8 mouse cellular contexts compared by ENCODE assay signal in genomic region chr1:165844466-165844951, GRCm38 (mm10). TPM values are rescaled to one million over a fixed set of nuclear protein-coding genes. Genes with fewer than 3 reads are reported as not detected.
DNase-seq lines count a peak whose midpoint lies in the region; ATAC-seq lines count a peak whose summit lies in the region.

No protein-coding gene starts in this region.

- peak overlapping the region; percentile 98 for H3K4me2 ChIP-seq in embryonic facial prominence, embryonic 11.5 days (ENCODE audit: low read depth, low read length)
- peak overlapping the region; percentile 99 for H3K4me2 ChIP-seq in hindbrain, embryonic 15.5 days

- H3K4me1 ChIP-seq in embryonic facial prominence, embryonic 11.5 days (ENCODE audit: control insufficient read depth, insufficient read depth, low read length), result peaks cover 4% of the 10 kb centered on the region; the same call in 1 of the 2 replicates
- H3K4me1 ChIP-seq in hindbrain, embryonic 15.5 days (replicated peaks), result peaks cover 26% of the 10 kb centered on the region

- DNase-seq in lung, adult 18-20 months, result peak; percentile 28 to 35
- DNase-seq in lung, postnatal 10 days, result no peak
- peak; percentile 45 for DNase-seq in embryonic facial prominence, embryonic 11.5 days (ENCODE audit: low spot score)
- peak; percentile 69 for DNase-seq in splenic B cell, adult 2 months (ENCODE audit: low read depth, low spot score)
- DNase-seq in urinary bladder, adult 2 months (ENCODE audit: low spot score), result no peak
- no peak for DNase-seq in frontal cortex, postnatal 25 days (ENCODE audit: low spot score in 2 of 2)

- peak; percentile 58; the same call in 1 of the 2 replicates for ATAC-seq in embryonic facial prominence, embryonic 11.5 days (replicated peaks; ENCODE audit: insufficient number of reproducible peaks, low FRiP score, low TSS enrichment, low read depth)
- peak; percentile 63 for ATAC-seq in hindbrain, embryonic 15.5 days (ENCODE audit: low FRiP score, low read depth)

- H3K27me3 ChIP-seq in embryonic facial prominence, embryonic 11.5 days (ENCODE audit: control insufficient read depth, insufficient read depth, low read length), result no peaks in the 10 kb centered on the region
- H3K27me3 ChIP-seq in hindbrain, embryonic 15.5 days, result peaks cover 26% of the 10 kb centered on the region
- no peaks in the 10 kb centered on the region for H3K27me3 ChIP-seq in splenic B cell, adult 2 months (ENCODE audit: control insufficient read depth, insufficient read depth, low read length, poor library complexity, severe bottlenecking)

- no peak overlapping the region for H3K27ac ChIP-seq in embryonic facial prominence, embryonic 11.5 days (replicated peaks; ENCODE audit: low read depth, low read length)
- no peak overlapping the region for H3K27ac ChIP-seq in hindbrain, embryonic 15.5 days (replicated peaks)
- H3K27ac ChIP-seq in macrophage, result no peak overlapping the region

- WGBS in embryonic facial prominence, embryonic 11.5 days, result 1% methylated on average over 19 of the region's 20 CpGs
- WGBS in hindbrain, embryonic 15.5 days, result 4% methylated on average over 18 of the region's 20 CpGs
- 8% methylated on average over 17 of the region's 20 CpGs for WGBS in macrophage (ENCODE audit: missing documents)

- H3K36me3 ChIP-seq in embryonic facial prominence, embryonic 11.5 days (replicated peaks; ENCODE audit: control insufficient read depth, insufficient read depth, low read depth, low read length), result no peaks in the 10 kb centered on the region
- no peaks in the 10 kb centered on the region for H3K36me3 ChIP-seq in hindbrain, embryonic 15.5 days
- no peaks in the 10 kb centered on the region for H3K36me3 ChIP-seq in macrophage (ENCODE audit: inconsistent target)
- no peaks in the 10 kb centered on the region for H3K36me3 ChIP-seq in splenic B cell, adult 2 months (ENCODE audit: control insufficient read depth, insufficient read depth, low read length, poor library complexity, severe bottlenecking)

- H3K9ac ChIP-seq in embryonic facial prominence, embryonic 11.5 days (replicated peaks; ENCODE audit: low read length), result peak overlapping the region; percentile 35
- peak overlapping the region; percentile 46 for H3K9ac ChIP-seq in hindbrain, embryonic 15.5 days

- no peaks in the 10 kb centered on the region for H3K79me2 ChIP-seq in macrophage (ENCODE audit: inconsistent target)

- H3K4me3 ChIP-seq in embryonic facial prominence, embryonic 11.5 days (ENCODE audit: low read depth, low read length), result peak overlapping the region; percentile 38
- H3K4me3 ChIP-seq in hindbrain, embryonic 15.5 days, result peak overlapping the region; percentile 47
- peak overlapping the region; percentile 25; the same call in 1 of the 2 replicates for H3K4me3 ChIP-seq in macrophage (ENCODE audit: inconsistent target)

- no peaks in the 10 kb centered on the region for H3K9me3 ChIP-seq in embryonic facial prominence, embryonic 11.5 days (replicated peaks; ENCODE audit: control insufficient read depth, low read length)
- H3K9me3 ChIP-seq in hindbrain, embryonic 15.5 days, result no peaks in the 10 kb centered on the region

RNA-seq across cellular contexts. Expression of gene Cd247, which starts 56.0 kb away (rescaled TPM):
- 1.2 and 2.2 TPM in 2 replicates for polyA plus RNA-seq in embryonic facial prominence, embryonic 11.5 days (2014; fragmentation: Nextera tagmentation; extraction: Ambion mirVana)
- 0.51 and 0.69 TPM in 2 replicates for polyA plus RNA-seq in hindbrain, embryonic 15.5 days (2015; fragmentation: Nextera tagmentation; extraction: Ambion mirVana)
- total RNA-seq in macrophage (2018; cell fraction: chromatin; rRNA removed), result 1 to 10 TPM in 5 of 26 experiments, under 1 TPM in 9, not detected in 12; 0.41 to 2.5 (median 0.95) TPM
- under 1 TPM in 13 of 26 experiments, not detected in 13; 0.08 to 0.76 (median 0.19) TPM for total RNA-seq in macrophage (2018; cell fraction: cytosol; rRNA removed)
- total RNA-seq in macrophage (2018; cell fraction: nucleus; rRNA removed), result 1 to 10 TPM in 2 of 26 experiments, under 1 TPM in 11, not detected in 13; 0.28 to 1.6 (median 0.60) TPM
- 0.13 TPM in 1 of 3 replicates, not detected in the others for polyA plus RNA-seq in macrophage (2018)
- 1.5 and 1.7 TPM in 2 replicates for polyA plus RNA-seq in urinary bladder, adult 2 months (2012; rRNA removed)

Comparison
In these comparisons a context has a peak if more than half of its experiments do, and no peak if none do; other contexts are left out.
1. DNase-seq: peak in lung, adult 18-20 months (2 of 2), embryonic facial prominence, embryonic 11.5 days (single experiment) and splenic B cell, adult 2 months (single experiment); none in lung, postnatal 10 days (single experiment), urinary bladder, adult 2 months (single experiment) and frontal cortex, postnatal 25 days (0 of 2).
2. Peak in every context shown above with its lines, with median percentiles within 50 percentile points of each other: H3K4me3 ChIP-seq.